In the genomic region with DNA sequence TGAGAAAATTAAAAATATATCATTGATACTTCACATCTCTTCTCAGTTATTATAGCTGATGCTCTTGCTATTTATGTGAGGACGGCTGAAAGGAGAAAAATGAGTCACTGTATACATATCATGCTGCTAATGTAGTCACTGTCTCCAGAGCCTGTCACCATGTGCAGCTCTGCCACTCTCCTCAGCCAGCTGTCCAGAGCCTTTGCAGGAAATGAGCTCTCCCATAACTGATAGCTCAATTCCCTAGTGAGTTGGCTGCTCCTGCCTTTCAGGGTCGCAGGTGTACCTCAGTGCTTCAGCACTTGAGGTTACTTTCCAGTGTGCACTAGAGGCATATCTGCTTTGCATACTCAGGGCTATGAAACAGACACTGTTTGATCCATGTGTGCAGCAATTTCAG, we compare ENCODE assay signal across 12 mouse cellular contexts.
DNase-seq lines count a peak whose midpoint lies in the region; ATAC-seq lines count a peak whose summit lies in the region.
"Had no signal": no experiment of that assay in that cellular context is flagged by ENCODE, and none has a peak within 500 bp of the region (broad histone marks: within the 10 kb centered on the region; RNA-seq: fewer than 3 reads in every experiment).

No protein-coding gene starts in this region.

- no peak overlapping the region for H3K9ac ChIP-seq in heart, embryonic 11.5 days (ENCODE audit: low read depth, low read length)
- H3K9ac ChIP-seq: heart, embryonic 15.5 days had no signal

- DNase-seq in embryo, embryonic 10 days (ENCODE audit: low spot score): peak; percentile 9
- DNase-seq in embryo, embryonic 10.5 days (ENCODE audit: low spot score): no peak
- DNase-seq in left cerebral cortex, postnatal 14 days (ENCODE audit: low spot score in 2 of 2): peak; percentile 13 to 17
- no peak for DNase-seq in left cerebral cortex, postnatal 10 days (ENCODE audit: extremely low spot score in 1 of 2, low spot score in 2 of 2)
- DNase-seq in left cerebral cortex, postnatal 36 days (ENCODE audit: low spot score in 2 of 2): peak; percentile 4 to 15
- peak; percentile 53 for DNase-seq in retina, embryonic 14.5 days (ENCODE audit: low spot score)
- no peak for DNase-seq in gastrocnemius, adult 18-20 months (ENCODE audit: low spot score)
- DNase-seq: gastrocnemius, postnatal 36 days; thymus, adult 2 months had no signal

- no peaks in the 10 kb centered on the region for H3K36me3 ChIP-seq in heart, embryonic 11.5 days (ENCODE audit: control insufficient read depth, insufficient read depth, low read length)
- H3K36me3 ChIP-seq: heart, embryonic 15.5 days had no signal

- 66% methylated on average over 2 of the region's 2 CpGs for WGBS in heart, embryonic 11.5 days (ENCODE audit: insufficient replicate concordance)

- no peak overlapping the region for H3K4me3 ChIP-seq in heart, embryonic 11.5 days (ENCODE audit: low read depth, low read length)
- H3K4me3 ChIP-seq: heart, embryonic 15.5 days had no signal

- no peak overlapping the region for H3K4me2 ChIP-seq in heart, embryonic 11.5 days
- H3K4me2 ChIP-seq: heart, embryonic 15.5 days had no signal

- intact Hi-C loops in left cerebral cortex, postnatal 14 days (cut with DNase I): loop anchor here (10.0 kb wide), 1 partner anchor 1545 kb away; no protein-coding TSS in a partner anchor
- intact Hi-C loops in left cerebral cortex, postnatal 10 days (cut with DNase I): loop anchor here (5.0 to 10.0 kb wide), 2 partner anchors 928 to 1545 kb away; a partner anchor contains a TSS
- intact Hi-C loops in left cerebral cortex, postnatal 36 days (cut with DNase I): loop anchor here (5.0 kb wide), 2 partner anchors 928 to 1543 kb away; a partner anchor contains a TSS

- no peaks in the 10 kb centered on the region for H3K4me1 ChIP-seq in heart, embryonic 11.5 days (ENCODE audit: control insufficient read depth, insufficient read depth, low read length)
- H3K4me1 ChIP-seq: heart, embryonic 15.5 days had no signal

- H3K9me3 ChIP-seq in heart, embryonic 11.5 days (replicated peaks; ENCODE audit: control insufficient read depth, low read length): no peaks in the 10 kb centered on the region
- H3K9me3 ChIP-seq: heart, embryonic 15.5 days had no signal

- no peak overlapping the region for H3K27ac ChIP-seq in heart, embryonic 11.5 days (ENCODE audit: low read depth, low read length)
- H3K27ac ChIP-seq: heart, embryonic 15.5 days had no signal

- no peaks in the 10 kb centered on the region for H3K27me3 ChIP-seq in heart, embryonic 11.5 days (ENCODE audit: control insufficient read depth, insufficient read depth, low read length)
- H3K27me3 ChIP-seq: heart, embryonic 15.5 days had no signal

- ATAC-seq in heart, embryonic 11.5 days (replicated peaks; ENCODE audit: insufficient number of reproducible peaks, low FRiP score, low TSS enrichment): no peak
- ATAC-seq: intestine, postnatal 0 days had no signal

Comparison
In these comparisons a context has a peak if more than half of its experiments do, and no peak if none do; other contexts are left out.
1. DNase-seq: peak in embryo, embryonic 10 days (single experiment), left cerebral cortex, postnatal 14 days (2 of 2), left cerebral cortex, postnatal 36 days (2 of 2) and retina, embryonic 14.5 days (single experiment); none in embryo, embryonic 10.5 days (single experiment), left cerebral cortex, postnatal 10 days (0 of 2) and gastrocnemius, adult 18-20 months (single experiment).